29 mouse cellular contexts compared by ENCODE assay signal in the genomic region with DNA sequence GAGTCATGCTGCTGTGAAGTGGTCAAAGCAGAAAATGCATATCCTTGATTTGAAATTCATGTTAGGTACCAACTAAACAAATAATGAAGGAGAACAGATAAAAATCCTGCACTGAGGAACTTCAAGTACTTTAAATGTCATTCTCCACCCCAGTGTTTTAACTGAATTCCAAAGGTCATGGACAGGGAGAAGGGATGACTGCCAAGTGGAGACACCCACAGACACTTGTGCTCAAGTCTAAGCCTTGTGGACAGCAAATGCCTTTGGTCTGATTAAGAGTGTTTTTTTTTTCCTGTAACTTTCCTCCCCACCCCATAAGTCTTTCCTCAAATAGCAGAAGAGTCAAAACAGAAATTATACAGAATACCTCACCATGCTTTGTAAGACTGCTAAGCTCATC. TPM values are rescaled to one million over a fixed set of nuclear protein-coding genes. Genes with fewer than 3 reads are reported as not detected.
DNase-seq lines count a peak whose midpoint lies in the region; ATAC-seq lines count a peak whose summit lies in the region.
"Had no signal": no experiment of that assay in that cellular context is flagged by ENCODE, and none has a peak within 500 bp of the region (broad histone marks: within the 10 kb centered on the region; RNA-seq: fewer than 3 reads in every experiment).

No protein-coding gene starts in this region.

- H3K4me2 ChIP-seq in heart, embryonic 11.5 days, result no peak overlapping the region
- H3K4me2 ChIP-seq in kidney, embryonic 16.5 days (replicated peaks; ENCODE audit: low read depth, low read length), result no peak overlapping the region
- H3K4me2 ChIP-seq: heart, embryonic 13.5 days; midbrain, embryonic 15.5 days had no signal

- no peaks in the 10 kb centered on the region for H3K4me1 ChIP-seq in heart, embryonic 11.5 days (ENCODE audit: control insufficient read depth, insufficient read depth, low read length)
- no peaks in the 10 kb centered on the region for H3K4me1 ChIP-seq in kidney, embryonic 16.5 days (ENCODE audit: insufficient read depth, low read length)
- no peaks in the 10 kb centered on the region for H3K4me1 ChIP-seq in midbrain, embryonic 10.5 days
- H3K4me1 ChIP-seq: heart, embryonic 13.5 days; megakaryocyte, embryonic 14.5 days; midbrain, embryonic 15.5 days had no signal

- H3K36me3 ChIP-seq in heart, embryonic 11.5 days (ENCODE audit: control insufficient read depth, insufficient read depth, low read length), result no peaks in the 10 kb centered on the region
- H3K36me3 ChIP-seq in kidney, embryonic 16.5 days (ENCODE audit: insufficient read depth, low read length), result no peaks in the 10 kb centered on the region
- no peaks in the 10 kb centered on the region for H3K36me3 ChIP-seq in midbrain, embryonic 10.5 days
- H3K36me3 ChIP-seq: heart, embryonic 13.5 days; midbrain, embryonic 15.5 days had no signal

- H3K27ac ChIP-seq in heart, embryonic 11.5 days (ENCODE audit: low read depth, low read length), result no peak overlapping the region
- H3K27ac ChIP-seq in kidney, embryonic 16.5 days (ENCODE audit: low read length), result no peak overlapping the region
- no peak overlapping the region for H3K27ac ChIP-seq in midbrain, embryonic 10.5 days (replicated peaks)
- H3K27ac ChIP-seq: heart, embryonic 13.5 days; left cerebral cortex, adult 2 months; midbrain, embryonic 15.5 days; stomach, postnatal 0 days had no signal

- no peaks in the 10 kb centered on the region for H3K27me3 ChIP-seq in heart, embryonic 11.5 days (ENCODE audit: control insufficient read depth, insufficient read depth, low read length)
- no peaks in the 10 kb centered on the region for H3K27me3 ChIP-seq in kidney, embryonic 16.5 days (ENCODE audit: insufficient read depth, low read length)
- no peaks in the 10 kb centered on the region for H3K27me3 ChIP-seq in midbrain, embryonic 10.5 days (ENCODE audit: low read depth, poor library complexity, severe bottlenecking)
- H3K27me3 ChIP-seq: heart, embryonic 13.5 days; megakaryocyte, embryonic 14.5 days; midbrain, embryonic 15.5 days had no signal

- no peak overlapping the region for H3K9ac ChIP-seq in heart, embryonic 11.5 days (ENCODE audit: low read depth, low read length)
- H3K9ac ChIP-seq in kidney, embryonic 16.5 days (replicated peaks; ENCODE audit: low read length), result no peak overlapping the region
- H3K9ac ChIP-seq: heart, embryonic 13.5 days; midbrain, embryonic 15.5 days had no signal

- no peaks in the 10 kb centered on the region for H3K9me3 ChIP-seq in heart, embryonic 11.5 days (replicated peaks; ENCODE audit: control insufficient read depth, low read length)
- no peaks in the 10 kb centered on the region for H3K9me3 ChIP-seq in kidney, embryonic 16.5 days (ENCODE audit: low read length)
- no peaks in the 10 kb centered on the region for H3K9me3 ChIP-seq in midbrain, embryonic 10.5 days (replicated peaks)
- H3K9me3 ChIP-seq: heart, embryonic 13.5 days; midbrain, embryonic 15.5 days had no signal

- no peak overlapping the region for H3K4me3 ChIP-seq in heart, embryonic 11.5 days (ENCODE audit: low read depth, low read length)
- H3K4me3 ChIP-seq in kidney, embryonic 16.5 days (ENCODE audit: low read length), result no peak overlapping the region
- H3K4me3 ChIP-seq in midbrain, embryonic 10.5 days, result no peak overlapping the region
- H3K4me3 ChIP-seq: heart, embryonic 13.5 days; left cerebral cortex, adult 2 months; megakaryocyte, embryonic 14.5 days; midbrain, embryonic 15.5 days; myocyte had no signal

- DNase-seq in heart, adult 11 months, result peak; percentile 89
- DNase-seq in kidney, adult 9 months, result peak; percentile 60
- peak; percentile 73 for DNase-seq in adrenal gland, adult 2 months
- DNase-seq in adrenal gland, postnatal 25 days, result peak; percentile 6
- no peak for DNase-seq in spleen, postnatal 10 days (ENCODE audit: low spot score in 2 of 2)
- no peak for DNase-seq in midbrain, embryonic 10.5 days (ENCODE audit: low spot score)
- DNase-seq: B cell, adult 2 months; cerebellum, adult 2 months; gastrocnemius, postnatal 10 days; left cerebral cortex, postnatal 4 days; liver; lung, adult 18-20 months; lung, postnatal 14 days; right cerebral cortex, postnatal 25 days; thymus, postnatal 4 days had no signal

- no peak for ATAC-seq in heart, embryonic 11.5 days (replicated peaks; ENCODE audit: insufficient number of reproducible peaks, low FRiP score, low TSS enrichment)
- ATAC-seq in kidney, embryonic 16.5 days (ENCODE audit: low FRiP score, low TSS enrichment), result no peak
- ATAC-seq: hindbrain, embryonic 16.5 days; intestine, postnatal 0 days; midbrain, embryonic 15.5 days had no signal

RNA-seq across cellular contexts. Expression of a gene that starts 55.2 kb away (rescaled TPM):
- not detected in 2 replicates for polyA plus RNA-seq in heart, embryonic 11.5 days (2014; fragmentation: Nextera tagmentation; extraction: Ambion mirVana)
- not detected in 2 replicates for polyA plus RNA-seq in kidney, embryonic 16.5 days (2015; fragmentation: Nextera tagmentation; extraction: Ambion mirVana)
- not detected for total RNA-seq in adrenal gland, adult 2 months (2021)
- not detected in 2 replicates for polyA plus RNA-seq in adrenal gland, adult 2 months (2012; rRNA removed)
- not detected in 2 replicates for total RNA-seq in adrenal gland, postnatal 25 days (2021)
- not detected in 2 replicates for polyA plus RNA-seq in midbrain, embryonic 10.5 days (2016; fragmentation: Nextera tagmentation; extraction: Ambion mirVana)
- total RNA-seq: adrenal gland, adult 18-20 months; gastrocnemius, postnatal 10 days; hematopoietic stem cell, adult 5-6 weeks; left cerebral cortex, adult 2 months; left cerebral cortex, postnatal 4 days had no signal
- polyA plus RNA-seq: cerebellum, adult 2 months; forebrain, embryonic 11.5 days; heart, embryonic 13.5 days; hindbrain, embryonic 16.5 days; intestine, postnatal 0 days; midbrain, embryonic 15.5 days; myocyte; neural tube, embryonic 14.5 days; stomach, postnatal 0 days had no signal

Comparison
In these comparisons a context has a peak if more than half of its experiments do, and no peak if none do; other contexts are left out.
1. DNase-seq: peak in heart, adult 11 months (single experiment), kidney, adult 9 months (single experiment), adrenal gland, adult 2 months (single experiment) and adrenal gland, postnatal 25 days (single experiment); none in spleen, postnatal 10 days (0 of 2) and midbrain, embryonic 10.5 days (single experiment).